Mouse (Mus musculus): ENCODE measurements around the gene Clstn1.

Gene Clstn1

GRCm38 (mm10) chr4:149568622-149569021, 17.6 kb upstream of the Clstn1 start:
- no peak for DNase-seq

- no peak for DNase-seq
Observed at GRCm38 (mm10) chr4:149569781-149570497, 16.3 kb upstream of the Clstn1 start.

- DNase-seq, result no peak
Observed at GRCm38 (mm10) chr4:149570498-149570863, 15.8 kb upstream of the Clstn1 start.

GRCm38 (mm10) chr4:149571209-149571608, 15.1 kb upstream of the Clstn1 start:
- no peak for DNase-seq

GRCm38 (mm10) chr4:149571651-149572149, 14.6 kb upstream of the Clstn1 start:
- peak; percentile 92 for DNase-seq

GRCm38 (mm10) chr4:149572446-149572845, 13.8 kb upstream of the Clstn1 start:
- DNase-seq, result peak; percentile 13

GRCm38 (mm10) chr4:149572851-149573250, 13.4 kb upstream of the Clstn1 start:
- peak; percentile 43 for DNase-seq

- peak; percentile 23 for DNase-seq
Observed at GRCm38 (mm10) chr4:149574391-149574821, 11.9 kb upstream of the Clstn1 start.

GRCm38 (mm10) chr4:149576061-149576460, 10.2 kb upstream of the Clstn1 start:
- DNase-seq, result no peak

- no peak for DNase-seq
Observed at GRCm38 (mm10) chr4:149576993-149577548, 9.2 kb upstream of the Clstn1 start.

- no peak for DNase-seq
Observed at GRCm38 (mm10) chr4:149578085-149578681, 8.1 kb upstream of the Clstn1 start.

GRCm38 (mm10) chr4:149578831-149579230, 7.4 kb upstream of the Clstn1 start:
- no peak for DNase-seq

GRCm38 (mm10) chr4:149585236-149585635, 1.0 kb upstream of the Clstn1 start:
- no peak for DNase-seq

GRCm38 (mm10) chr4:149586783-149587595, 721 bp downstream of the Clstn1 start:
- DNase-seq, result peak; percentile 43

GRCm38 (mm10) chr4:149587596-149588168, 1.4 kb downstream of the Clstn1 start:
- DNase-seq, result no peak

GRCm38 (mm10) chr4:149590200-149590599, 3.9 kb downstream of the Clstn1 start:
- no peak for DNase-seq

- DNase-seq, result no peak
Observed at GRCm38 (mm10) chr4:149591486-149591885, 5.2 kb downstream of the Clstn1 start.

- DNase-seq, result no peak
Observed at GRCm38 (mm10) chr4:149594913-149595581, 8.8 kb downstream of the Clstn1 start.

GRCm38 (mm10) chr4:149597641-149598208, 11.5 kb downstream of the Clstn1 start:
- no peak for DNase-seq

GRCm38 (mm10) chr4:149599549-149599948, 13.3 kb downstream of the Clstn1 start:
- no peak for DNase-seq

GRCm38 (mm10) chr4:149600130-149600529, 13.9 kb downstream of the Clstn1 start:
- no peak for DNase-seq

- no peak for DNase-seq
Observed at GRCm38 (mm10) chr4:149601484-149601883, 15.2 kb downstream of the Clstn1 start.

All from kidney, adult 18-20 months (tissue).